Mouse (Mus musculus): ENCODE measurements around the gene Qser1.

Gene Qser1

GRCm38 (mm10) chr2:104736241-104736640 is 80.3 kb downstream of the Qser1 start:
- DNase-seq (ENCODE audit: low spot score): no peak

- DNase-seq (ENCODE audit: low spot score): no peak
Measured at GRCm38 (mm10) chr2:104732562-104733256, 83.9 kb downstream of the Qser1 start.

- DNase-seq (ENCODE audit: low spot score): no peak
Measured at GRCm38 (mm10) chr2:104732033-104732444, 84.5 kb downstream of the Qser1 start.

GRCm38 (mm10) chr2:104727369-104727768 is 89.2 kb downstream of the Qser1 start:
- DNase-seq (ENCODE audit: low spot score): no peak

- no peak for DNase-seq (ENCODE audit: low spot score)
Measured at GRCm38 (mm10) chr2:104722021-104722420, 94.5 kb downstream of the Qser1 start.

GRCm38 (mm10) chr2:104717827-104718226 is 98.7 kb downstream of the Qser1 start:
- no peak for DNase-seq (ENCODE audit: low spot score)

DNA sequence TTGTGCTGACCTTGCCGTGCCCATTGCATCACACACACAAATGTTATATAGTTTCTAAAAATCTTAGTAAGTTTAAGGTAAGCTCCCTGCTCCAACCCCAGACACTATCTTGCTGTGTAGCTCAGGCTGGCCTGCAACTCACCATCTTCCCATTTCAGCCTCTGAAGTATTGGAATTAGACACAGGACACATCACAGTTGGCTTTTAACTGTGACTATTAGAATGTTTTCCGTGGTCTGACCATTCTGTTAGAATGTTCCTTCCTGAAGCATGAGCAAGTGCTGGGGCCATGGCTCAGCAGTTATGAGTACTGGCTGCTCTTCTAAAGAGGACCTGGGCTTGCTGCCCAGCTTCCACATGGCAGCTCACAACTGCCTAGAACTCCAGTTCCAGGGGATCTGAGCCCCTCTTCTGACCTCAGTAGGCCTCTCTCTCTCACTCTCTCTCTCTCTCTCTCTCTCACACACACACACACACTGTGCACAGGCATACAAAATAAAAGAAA is 99.3 kb downstream of the Qser1 start:
- DNase-seq (ENCODE audit: low spot score): no peak

DNA sequence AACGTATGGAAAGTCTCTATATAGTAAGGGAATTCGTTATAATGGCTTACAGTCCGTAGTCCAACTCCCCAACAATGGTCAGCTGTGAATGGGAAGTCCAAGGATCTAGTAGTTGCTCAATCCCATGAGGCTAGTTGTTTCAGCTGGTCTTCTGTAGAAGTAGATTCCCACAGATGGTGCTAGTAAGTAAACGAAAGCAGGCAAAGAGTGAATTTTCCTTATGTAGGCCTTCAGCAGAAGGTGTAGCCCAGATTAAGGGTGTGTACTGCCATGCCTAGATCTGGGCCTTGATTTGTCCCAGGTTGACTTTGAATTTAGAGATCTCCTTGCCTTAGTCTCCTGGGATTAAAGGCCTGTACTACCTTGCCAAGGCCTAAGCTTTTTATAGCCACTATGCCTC is 100.3 kb downstream of the Qser1 start, which contains the start of gene Pin1rt1:
Gene Pin1rt1, minus strand, starts transcription at position 101 of the 400 bp plus-strand sequence.
- no peak for DNase-seq (ENCODE audit: low spot score)

DNA sequence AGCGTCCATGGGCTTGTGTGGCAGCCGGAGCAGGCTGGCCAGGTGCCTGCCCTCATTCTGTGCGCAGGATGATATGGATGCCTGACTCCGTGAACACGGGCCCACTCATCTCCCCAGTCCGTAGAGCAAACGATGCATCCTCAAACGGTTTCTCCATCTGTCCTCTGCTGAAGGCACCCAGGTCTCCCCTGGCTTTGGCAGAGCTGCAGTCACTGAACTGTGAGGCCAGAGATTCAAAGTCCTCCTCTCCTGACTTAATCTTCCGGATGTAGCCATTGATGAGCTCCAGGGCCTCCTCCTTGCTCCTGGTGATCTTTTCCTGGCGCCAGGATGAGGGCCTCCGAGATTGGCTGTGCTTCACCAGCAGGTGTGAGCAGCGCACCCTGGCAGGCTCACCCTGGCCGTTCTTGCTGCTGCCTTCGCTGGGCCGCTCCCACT is 102.3 kb downstream of the Qser1 start:
- DNase-seq (ENCODE audit: low spot score): no peak

- no peak for DNase-seq (ENCODE audit: low spot score)
Measured at GRCm38 (mm10) chr2:104712486-104712809, 104.1 kb downstream of the Qser1 start.

DNA sequence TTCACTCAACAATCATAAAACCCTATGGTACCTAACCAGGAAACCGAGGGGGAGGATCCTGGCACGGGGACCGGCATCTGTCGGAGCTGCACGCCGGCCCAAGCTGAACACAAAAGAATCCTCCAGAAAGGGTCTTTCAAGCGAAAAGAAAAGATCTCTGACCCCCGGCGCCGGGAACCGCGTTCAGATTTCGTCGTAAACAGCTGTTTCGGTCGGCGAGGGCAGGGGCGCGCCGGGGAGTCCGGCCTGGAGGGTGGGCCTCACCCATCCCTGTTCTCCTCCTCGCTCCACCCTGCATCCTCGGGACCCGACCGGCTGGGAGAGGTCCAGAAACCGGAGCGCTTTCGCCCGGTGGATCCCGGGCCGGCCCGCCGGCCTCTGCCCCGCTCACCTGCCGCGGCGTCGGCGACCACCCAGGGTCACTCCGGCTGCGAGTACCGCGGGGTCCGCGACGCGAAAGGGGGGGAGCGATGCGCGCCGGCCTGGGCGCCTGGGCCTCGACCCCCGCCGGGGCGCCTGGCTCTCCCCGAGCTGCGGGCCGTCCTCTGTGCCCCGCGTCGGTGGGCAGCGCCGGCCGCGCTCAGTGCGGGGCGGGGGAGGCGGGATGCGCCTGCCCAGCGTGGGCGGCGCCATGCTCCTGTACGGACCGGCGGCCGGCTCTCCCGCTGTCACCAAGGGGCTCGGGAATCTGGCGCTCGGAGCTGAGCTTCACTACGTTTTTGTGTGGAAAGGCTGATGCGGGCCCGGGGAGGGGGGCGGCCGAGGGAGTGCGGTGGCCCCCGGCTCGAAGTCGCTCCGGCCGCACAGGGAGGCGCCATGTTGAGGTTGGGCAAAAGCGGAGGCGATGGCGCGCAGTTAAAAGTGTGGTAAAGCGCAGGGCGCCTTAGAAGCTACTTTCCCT is 104.7 kb downstream of the Qser1 start, which contains the start of gene Tcp11l1:
Gene Tcp11l1, minus strand, starts transcription at position 585 of the 901 bp plus-strand sequence.
- peak; percentile 66 for DNase-seq (ENCODE audit: low spot score)

DNA sequence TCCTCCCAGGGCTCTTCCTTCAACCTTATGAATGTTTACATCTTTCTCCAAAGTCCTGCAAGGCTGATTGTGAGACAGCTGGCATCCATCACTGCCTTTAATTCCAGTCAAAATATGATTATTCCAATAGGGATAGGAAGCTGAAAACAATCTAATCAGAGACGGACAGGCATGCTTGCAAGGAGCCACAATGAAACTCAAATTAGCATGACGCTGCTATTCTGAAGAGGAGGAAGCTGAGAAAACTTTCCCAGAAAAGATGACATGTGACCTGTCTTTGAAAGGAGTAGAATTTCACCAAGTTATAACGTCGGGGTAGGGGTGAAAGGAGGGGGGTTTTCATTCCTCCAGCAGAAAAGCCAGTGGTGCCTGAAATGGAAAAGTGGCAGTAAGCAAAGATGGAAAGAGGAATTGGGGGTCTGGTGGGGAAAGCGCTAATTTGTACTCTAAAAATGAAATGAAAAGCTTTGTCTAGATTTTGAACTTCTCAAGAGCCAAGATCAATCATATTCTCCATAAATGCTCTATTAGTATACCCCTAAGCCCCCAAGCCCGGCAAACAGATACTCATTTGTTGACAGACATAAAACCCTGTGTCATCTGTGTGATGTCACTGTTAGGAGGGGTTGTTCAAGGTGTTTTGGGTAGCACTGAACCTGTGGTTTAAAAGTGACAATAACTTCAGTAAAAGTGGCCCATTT is 105.7 kb downstream of the Qser1 start:
- DNase-seq (ENCODE audit: low spot score): no peak

DNA sequence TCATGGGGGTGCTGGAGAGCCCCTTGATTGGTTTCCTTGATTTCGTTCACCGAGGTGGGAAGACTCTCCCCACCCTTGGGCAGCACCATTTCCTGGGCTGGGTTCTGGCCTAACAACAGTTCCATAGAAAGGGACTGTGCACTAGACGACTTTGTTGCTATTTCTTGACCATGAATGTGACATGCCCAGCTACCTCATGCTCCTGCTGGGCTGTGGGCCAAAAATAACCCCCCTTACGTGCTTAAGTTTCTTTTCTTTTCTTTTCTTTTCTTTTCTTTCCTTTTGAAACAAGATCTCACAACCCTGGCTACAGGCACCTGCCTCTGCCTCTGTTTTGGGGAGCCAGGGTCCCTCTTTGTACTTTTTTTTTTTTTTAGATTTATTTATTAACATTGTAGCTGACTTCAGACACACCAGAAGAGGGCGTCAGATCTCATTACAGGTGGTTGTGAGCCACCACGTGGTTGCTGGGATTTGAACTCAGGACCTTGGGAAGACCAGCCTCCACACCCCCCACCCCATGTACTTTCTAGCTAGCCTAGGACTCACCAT is 106.7 kb downstream of the Qser1 start:
- DNase-seq (ENCODE audit: low spot score): no peak
